Mouse (Mus musculus) limb, embryonic 15.5 days (tissue): ENCODE results near the gene Srrm2. TPM values are rescaled to one million over a fixed set of nuclear protein-coding genes. Genes with fewer than 3 reads are reported as not detected.
"Not testable (repeated sequence)": the region's sequence is repeated elsewhere in the genome, so short reads cannot be mapped to it uniquely, and the experiment has no call there.

Experiments used
- ATAC-seq: fragments of 200-750 bp; cut with Nextera tagmentation; 2 replicates; pipeline ENCODE4 v1.8.0; 2017; ENCODE audit warnings: low read depth, moderate TSS enrichment; ENCODE audit not compliant: insufficient number of reproducible peaks, low FRiP score, low TSS enrichment
- H3K27ac ChIP-seq: fragments of 300-500 bp; sonication (generic); 2 replicates; pipeline ENCODE4 v1.5.1; 2015; ENCODE audit warnings: moderate library complexity, mild to moderate bottlenecking, inconsistent platforms
- H3K27me3 ChIP-seq: fragments of 300-500 bp; sonication (generic); 2 replicates; pipeline ENCODE4 v1.6.1; 2015; ENCODE audit warnings: inconsistent platforms
- H3K36me3 ChIP-seq: fragments of 300-500 bp; sonication (generic); 2 replicates; pipeline ENCODE4 v1.6.1; 2015; ENCODE audit warnings: inconsistent platforms
- H3K4me1 ChIP-seq: fragments of 300-500 bp; sonication (generic); 2 replicates; pipeline ENCODE4 v1.6.1; 2015; ENCODE audit warnings: inconsistent platforms
- H3K4me2 ChIP-seq: fragments of 300-500 bp; sonication (generic); 2 replicates; pipeline ENCODE4 v1.6.1; 2015; ENCODE audit warnings: mild to moderate bottlenecking, inconsistent platforms
- H3K4me3 ChIP-seq: fragments of 300-500 bp; sonication (generic); 2 replicates; pipeline ENCODE4 v1.5.1; 2015; ENCODE audit warnings: mild to moderate bottlenecking, inconsistent platforms
- H3K9ac ChIP-seq: fragments of 300-500 bp; sonication (generic); 2 replicates; pipeline ENCODE4 v1.6.1; 2015; ENCODE audit warnings: inconsistent platforms
- H3K9me3 ChIP-seq: fragments of 300-500 bp; sonication (generic); 2 replicates; pipeline ENCODE4 v1.6.1; 2016; ENCODE audit warnings: inconsistent platforms
- WGBS: fragments of 180-500 bp; shearing (Covaris S2); methylation state at CpG from one replicate; pipeline ENCODE4 v1.1.7; 2015; 5-methylcytosine and 5-hydroxymethylcytosine counted together
- polyA plus RNA-seq: library from polyadenylated mRNA; unstranded; fragments of >200 nt; fragmentation: Nextera tagmentation; extraction: Ambion mirVana; gene quantifications from 2 replicates; pipeline ENCODE4 v1.2.1, GENCODE M21; 2015

The Srrm2 gene
- polyA plus RNA-seq, 1 experiment from 2014 or later: 436 TPM

- WGBS: 3% methylated on average over 58 of the region's 58 CpGs
- H3K27ac ChIP-seq: peak within 1 kb of the TSS; percentile 86
- H3K9ac ChIP-seq: peak within 1 kb of the TSS; percentile 91
- H3K27me3 ChIP-seq: no peaks in the 10 kb centered on the region
- peak within 1 kb of the TSS; percentile 71 for H3K4me2 ChIP-seq
- peak within 1 kb of the TSS; percentile 95 for H3K4me3 ChIP-seq
- peak; percentile 97 for ATAC-seq
- H3K36me3 ChIP-seq: no peaks in the 10 kb centered on the region
- H3K9me3 ChIP-seq: no peaks in the 10 kb centered on the region
- H3K4me1 ChIP-seq: peaks cover 14% of the 10 kb centered on the region
These were observed 18.8 kb upstream of the Srrm2 start, which contains the start of gene Flywch1 for GRCm38 (mm10) chr17:23771284-23772218. Gene Flywch1 (minus strand): TSS chr17:23771602.

DNA sequence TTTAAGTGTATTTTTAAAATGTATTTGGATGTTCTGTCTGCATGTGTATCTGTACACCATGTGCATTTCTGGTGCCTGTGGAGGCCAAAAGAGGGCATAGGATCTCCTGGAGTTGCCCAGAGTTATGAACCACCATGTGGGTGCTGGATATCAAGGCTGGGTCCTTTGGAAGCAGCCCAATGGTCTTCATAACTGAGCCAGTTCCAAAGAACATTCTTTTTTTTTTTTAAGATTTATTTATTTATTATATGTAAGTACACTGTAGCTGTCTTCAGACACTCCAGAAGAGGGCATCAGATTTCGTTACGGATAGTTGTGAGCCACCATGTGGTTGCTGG lies 18.1 kb upstream of the Srrm2 start:
- ATAC-seq, H3K4me3 ChIP-seq: not testable (repeated sequence)
- WGBS: 84% methylated on average over 2 of the region's 2 CpGs

DNA sequence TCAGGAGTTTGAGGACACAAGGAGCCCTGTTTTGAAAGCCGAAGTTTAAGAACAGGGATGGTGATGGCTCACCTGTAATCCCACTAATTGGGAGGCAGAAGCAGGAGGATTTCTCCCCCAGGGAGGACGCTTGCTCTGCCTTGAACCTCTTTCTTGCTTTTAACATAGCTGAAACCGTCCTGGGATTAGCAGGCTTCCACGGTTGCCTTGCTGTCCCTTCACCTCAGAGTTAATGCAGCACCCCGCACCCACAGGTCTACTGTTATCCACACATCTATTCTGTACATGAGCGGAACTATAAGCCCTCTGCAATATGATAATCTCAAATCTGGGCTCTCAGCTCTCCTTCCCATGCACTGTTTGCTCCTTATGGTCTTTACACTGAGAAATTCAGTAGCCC lies 16.7 kb upstream of the Srrm2 start:
- no peak for ATAC-seq
- Histone ChIP-seq H3K9ac (no peak overlapping the region), H3K4me3 (no peak overlapping the region), H3K27ac (no peak overlapping the region), H3K4me2 (no peak overlapping the region), H3K9me3 (no peaks in the 10 kb centered on the region), H3K27me3 (no peaks in the 10 kb centered on the region), H3K4me1 (peaks cover 14% of the 10 kb centered on the region), H3K36me3 (no peaks in the 10 kb centered on the region)
- WGBS: 65% methylated on average over 6 of the region's 6 CpGs

More for the DNA sequence above, 18.1 kb upstream of the Srrm2 start:
- H3K36me3 ChIP-seq, H3K9me3 ChIP-seq, H3K27ac ChIP-seq, H3K27me3 ChIP-seq, H3K9ac ChIP-seq: not testable (repeated sequence)
- Histone ChIP-seq H3K4me2 (0 out of 2 replicates have a peak overlapping the region, but pooled peaks have one; percentile 30), H3K4me1 (peaks cover 14% of the 10 kb centered on the region)

DNA sequence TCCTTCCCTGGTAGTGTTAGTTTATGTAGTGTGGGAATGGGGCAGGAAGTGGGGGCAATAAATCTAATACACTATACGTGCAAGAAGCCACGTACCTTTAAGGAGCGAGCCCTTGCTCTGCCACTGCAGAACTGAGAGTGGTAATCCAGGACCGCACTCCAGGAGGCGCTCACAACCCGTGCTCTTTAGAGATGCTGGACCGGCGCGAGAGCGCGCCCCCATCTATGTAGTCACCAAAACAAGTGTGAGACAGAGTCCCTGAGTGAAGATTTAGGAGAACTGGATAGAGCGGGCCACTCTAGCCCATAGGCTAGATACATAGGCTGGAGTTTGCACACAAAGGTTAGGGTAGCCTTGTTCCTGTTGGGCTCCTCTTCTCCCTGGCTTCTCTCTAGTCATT lies 16.2 kb upstream of the Srrm2 start:
- H3K4me2 ChIP-seq: no peak overlapping the region
- ATAC-seq: no peak

DNA sequence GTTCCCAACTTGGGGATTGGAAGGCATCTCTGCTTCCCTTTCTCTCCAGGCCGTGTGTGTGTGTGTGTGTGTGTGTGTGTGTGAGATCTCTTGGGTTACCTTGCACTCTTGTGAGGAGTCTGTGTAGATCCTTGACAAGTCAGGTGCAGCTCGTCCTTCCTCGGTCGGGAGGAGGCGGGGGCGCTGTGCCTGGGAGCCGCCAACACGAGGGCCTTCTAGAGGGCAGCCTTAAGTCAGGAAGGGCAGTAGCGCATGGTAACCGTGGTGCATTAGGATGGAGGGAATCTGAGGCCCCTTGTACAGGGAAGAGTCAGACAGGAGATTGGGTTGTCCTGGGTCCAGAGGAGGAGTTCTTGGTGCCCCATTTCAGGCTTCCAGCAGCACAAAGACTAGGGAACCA lies 14.1 kb upstream of the Srrm2 start:
- H3K27me3 ChIP-seq: no peaks in the 10 kb centered on the region
- H3K9me3 ChIP-seq: no peaks in the 10 kb centered on the region
- no peak for ATAC-seq
- WGBS: 69% methylated on average over 10 of the region's 10 CpGs
- H3K4me2 ChIP-seq: no peak overlapping the region
- no peak overlapping the region for H3K4me3 ChIP-seq
- 0 out of 2 replicates have a peak, but pooled peaks cover 5% of the 10 kb centered on the region for H3K36me3 ChIP-seq
- H3K9ac ChIP-seq: no peak overlapping the region
- H3K27ac ChIP-seq: no peak overlapping the region
- 0 out of 2 replicates have a peak, but pooled peaks cover 4% of the 10 kb centered on the region for H3K4me1 ChIP-seq

More for the DNA sequence above, 16.2 kb upstream of the Srrm2 start:
- Histone ChIP-seq H3K9me3 (no peaks in the 10 kb centered on the region), H3K9ac (no peak overlapping the region), H3K36me3 (0 out of 2 replicates have a peak, but pooled peaks cover 2% of the 10 kb centered on the region), H3K4me3 (no peak overlapping the region), H3K27ac (no peak overlapping the region), H3K4me1 (peaks cover 14% of the 10 kb centered on the region), H3K27me3 (no peaks in the 10 kb centered on the region)
- 4% methylated on average over 12 of the region's 12 CpGs for WGBS

GRCm38 (mm10) chr17:23777141-23777540 lies 13.2 kb upstream of the Srrm2 start:
- Histone ChIP-seq H3K27me3 (no peaks in the 10 kb centered on the region), H3K36me3 (0 out of 2 replicates have a peak, but pooled peaks cover 5% of the 10 kb centered on the region), H3K4me1 (0 out of 2 replicates have a peak, but pooled peaks cover 4% of the 10 kb centered on the region), H3K27ac (no peak overlapping the region), H3K9me3 (no peaks in the 10 kb centered on the region), H3K4me3 (no peak overlapping the region), H3K4me2 (no peak overlapping the region), H3K9ac (no peak overlapping the region)
- WGBS: 72% methylated on average over 2 of the region's 2 CpGs
- ATAC-seq: no peak

DNA sequence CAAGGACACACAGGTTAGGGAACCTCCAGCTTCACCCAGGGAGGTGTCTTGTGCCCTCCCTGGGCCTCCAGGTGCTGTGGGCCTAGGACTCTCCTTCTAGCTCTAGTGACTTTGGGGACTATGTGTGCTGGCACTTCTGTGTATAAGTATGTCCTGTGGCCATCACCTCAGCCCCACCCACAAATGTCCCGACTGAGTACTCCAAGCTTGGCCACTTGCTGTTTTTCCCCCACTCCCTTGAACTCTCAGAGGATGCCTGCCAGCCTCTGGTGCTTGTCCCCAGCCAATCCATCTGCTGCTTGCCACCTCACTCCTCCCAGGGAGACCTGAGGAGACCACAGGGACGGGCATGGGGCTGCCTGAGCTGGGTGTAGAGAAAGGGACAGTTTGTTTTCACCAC lies 11.9 kb upstream of the Srrm2 start:
- WGBS: 52% methylated on average over 2 of the region's 2 CpGs

GRCm38 (mm10) chr17:23783352-23783751 lies 7.0 kb upstream of the Srrm2 start:
- no peak for ATAC-seq
- Histone ChIP-seq H3K4me2 (no peak overlapping the region), H3K36me3 (0 out of 2 replicates have a peak, but pooled peaks cover 5% of the 10 kb centered on the region), H3K9ac (no peak overlapping the region), H3K27ac (no peak overlapping the region), H3K9me3 (no peaks in the 10 kb centered on the region), H3K4me1 (peaks cover 12% of the 10 kb centered on the region), H3K27me3 (no peaks in the 10 kb centered on the region), H3K4me3 (no peak overlapping the region)

More for the DNA sequence above, 11.9 kb upstream of the Srrm2 start:
- H3K4me2 ChIP-seq: no peak overlapping the region
- no peak overlapping the region for H3K4me3 ChIP-seq
- no peak overlapping the region for H3K27ac ChIP-seq
- ATAC-seq: no peak
- H3K36me3 ChIP-seq: 0 out of 2 replicates have a peak, but pooled peaks cover 5% of the 10 kb centered on the region
- H3K27me3 ChIP-seq: no peaks in the 10 kb centered on the region
- H3K4me1 ChIP-seq: 0 out of 2 replicates have a peak, but pooled peaks cover 4% of the 10 kb centered on the region
- H3K9ac ChIP-seq: no peak overlapping the region
- no peaks in the 10 kb centered on the region for H3K9me3 ChIP-seq

- WGBS: 1% methylated on average over 42 of the region's 43 CpGs
- Histone ChIP-seq H3K4me3 (peak within 1 kb of the TSS; percentile 56), H3K9ac (peak within 1 kb of the TSS; percentile 61), H3K4me1 (peaks cover 22% of the 10 kb centered on the region), H3K27me3 (no peaks in the 10 kb centered on the region), H3K36me3 (no peaks in the 10 kb centered on the region), H3K4me2 (peak within 1 kb of the TSS; percentile 86), H3K27ac (peak within 1 kb of the TSS; percentile 71; the same call in 1 of the 2 replicates), H3K9me3 (no peaks in the 10 kb centered on the region)
- peak; percentile 75 for ATAC-seq
These were observed 4.5 kb upstream of the Srrm2 start, which contains the start of gene Flywch2 for GRCm38 (mm10) chr17:23785561-23786471. Gene Flywch2 (minus strand): TSS chr17:23786081.

- H3K4me1 ChIP-seq: peaks cover 27% of the 10 kb centered on the region
- no peaks in the 10 kb centered on the region for H3K9me3 ChIP-seq
- no peaks in the 10 kb centered on the region for H3K27me3 ChIP-seq
- WGBS: 16% methylated on average over 13 of the region's 13 CpGs
- H3K9ac ChIP-seq: no peak overlapping the region
- H3K4me2 ChIP-seq: peak overlapping the region; percentile 86
- no peak for ATAC-seq
- peak overlapping the region; percentile 56 for H3K4me3 ChIP-seq
- no peak overlapping the region for H3K27ac ChIP-seq
- no peaks in the 10 kb centered on the region for H3K36me3 ChIP-seq
These were observed 3.8 kb upstream of the Srrm2 start for GRCm38 (mm10) chr17:23786510-23786931.

DNA sequence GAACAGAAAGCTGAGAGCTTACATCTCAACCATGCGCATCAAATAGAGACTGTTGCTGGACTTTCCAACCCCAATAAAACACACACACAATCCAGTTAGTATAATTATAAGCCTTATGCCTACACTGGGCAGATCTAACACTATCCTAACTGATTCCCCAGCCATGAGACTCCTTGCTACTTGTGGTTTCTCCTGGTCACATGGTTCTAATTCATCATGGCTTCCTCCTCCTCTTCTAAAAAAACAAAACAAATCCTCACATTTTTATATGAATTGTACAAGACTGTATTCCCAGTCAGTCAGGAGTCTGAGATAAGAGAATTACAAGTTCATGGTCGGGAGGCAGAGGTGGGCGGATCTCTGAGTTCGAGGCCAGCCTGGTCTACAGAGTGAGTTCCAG lies 1.4 kb upstream of the Srrm2 start:
- Histone ChIP-seq H3K9me3 (no peaks in the 10 kb centered on the region), H3K27ac (no peak overlapping the region), H3K4me1 (peaks cover 27% of the 10 kb centered on the region), H3K9ac (no peak overlapping the region), H3K36me3 (no peaks in the 10 kb centered on the region), H3K27me3 (no peaks in the 10 kb centered on the region), H3K4me3 (no peak overlapping the region), H3K4me2 (no peak overlapping the region)
- no peak for ATAC-seq
- WGBS: 85% methylated on average over 4 of the region's 4 CpGs
